Mouse (Mus musculus) intestine, embryonic 14.5 days (tissue): ENCODE results near the gene Stat5a. TPM values are rescaled to one million over a fixed set of nuclear protein-coding genes. Genes with fewer than 3 reads are reported as not detected.

Experiments used
- ATAC-seq: fragments of 200-750 bp; cut with Nextera tagmentation; replicated peaks from 2 replicates; pipeline ENCODE4 v1.8.0; 2017; ENCODE audit warnings: low read depth, moderate number of reproducible peaks, moderate TSS enrichment, moderate library complexity; ENCODE audit not compliant: low FRiP score, low TSS enrichment
- DNase-seq: peaks from one replicate; pipeline ENCODE4 v3.0.0-alpha.2; 2018; ENCODE audit warnings: low spot score
- H3K27ac ChIP-seq: fragments of 300-500 bp; sonication (generic); 2 replicates; pipeline ENCODE4 v1.5.1; 2014; ENCODE audit warnings: low read depth, mild to moderate bottlenecking, control low read depth
- H3K27me3 ChIP-seq: fragments of 300-500 bp; sonication (generic); replicated peaks from 2 replicates; pipeline ENCODE4 v1.6.1; 2014; ENCODE audit warnings: low read length, control low read depth; ENCODE audit not compliant: control insufficient read depth, insufficient read depth
- H3K36me3 ChIP-seq: fragments of 300-500 bp; sonication (generic); 2 replicates; pipeline ENCODE4 v1.6.1; 2014; ENCODE audit warnings: low read length, control low read depth; ENCODE audit not compliant: control insufficient read depth, insufficient read depth
- H3K4me1 ChIP-seq: fragments of 300-500 bp; sonication (generic); replicated peaks from 2 replicates; pipeline ENCODE4 v1.6.1; 2014; ENCODE audit warnings: low read length, control low read depth, mixed read lengths; ENCODE audit not compliant: control insufficient read depth, insufficient read depth
- H3K4me2 ChIP-seq: fragments of 300-500 bp; sonication (generic); 2 replicates; pipeline ENCODE4 v1.6.1; 2014; ENCODE audit warnings: low read length
- H3K4me3 ChIP-seq: fragments of 300-500 bp; sonication (generic); 2 replicates; pipeline ENCODE4 v1.5.1; 2014; ENCODE audit warnings: low read depth, low read length, control low read depth, mixed read lengths
- H3K9ac ChIP-seq: fragments of 300-500 bp; sonication (generic); 2 replicates; pipeline ENCODE4 v1.6.1; 2014; ENCODE audit warnings: mild to moderate bottlenecking, low read length
- H3K9me3 ChIP-seq: fragments of 300-500 bp; sonication (generic); 2 replicates; pipeline ENCODE4 v1.6.1; 2016; ENCODE audit warnings: low read length, control low read depth; ENCODE audit not compliant: control insufficient read depth
- WGBS: fragments of 180-500 bp; shearing (Covaris S2); extraction: QIAGEN DNeasy Blood & Tissue Kit; methylation state at CpG from one replicate; pipeline ENCODE4 v1.1.7; 2014; 5-methylcytosine and 5-hydroxymethylcytosine counted together
- polyA plus RNA-seq: library from polyadenylated mRNA; unstranded; fragments of >200 nt; fragmentation: Nextera tagmentation; extraction: Ambion mirVana; gene quantifications from 2 replicates; pipeline ENCODE4 v1.2.1, GENCODE M21; 2014

The Stat5a gene
- polyA plus RNA-seq, 1 experiment from 2014 or later: 5.5 TPM

- Histone ChIP-seq H3K4me3 (no peak overlapping the region), H3K27ac (no peak overlapping the region), H3K27me3 (no peaks in the 10 kb centered on the region), H3K4me2 (no peak overlapping the region), H3K9me3 (no peaks in the 10 kb centered on the region), H3K36me3 (no peaks in the 10 kb centered on the region), H3K9ac (no peak overlapping the region), H3K4me1 (peaks cover 4% of the 10 kb centered on the region)
- 89% methylated on average over 8 of the region's 8 CpGs for WGBS
- no peak for DNase-seq
- no peak for ATAC-seq
These were observed 40.1 kb upstream of the Stat5a start for GRCm38 (mm10) chr11:100819048-100819447.

DNA sequence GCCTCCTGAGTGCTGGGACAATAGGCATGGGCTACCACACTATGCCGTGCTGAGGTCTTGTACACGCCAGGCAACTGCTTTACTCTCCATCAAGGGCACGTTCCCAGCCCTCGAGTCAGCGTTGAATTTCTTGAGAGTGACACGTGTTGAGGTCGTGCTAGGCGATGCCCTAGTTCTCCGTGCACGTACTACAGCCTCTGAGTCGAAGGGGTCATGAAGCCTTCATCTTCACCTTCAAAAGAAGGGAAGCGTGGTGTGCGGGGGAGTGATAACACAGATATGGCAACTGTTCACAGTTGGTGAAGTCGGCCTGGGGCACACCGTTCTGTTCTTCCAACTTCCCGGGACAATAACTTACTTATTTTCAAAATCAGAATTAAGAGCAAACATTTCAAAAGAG lies 39.5 kb upstream of the Stat5a start:
- H3K4me1 ChIP-seq: peaks cover 4% of the 10 kb centered on the region
- no peaks in the 10 kb centered on the region for H3K36me3 ChIP-seq
- DNase-seq: no peak
- no peak for ATAC-seq
- H3K9me3 ChIP-seq: no peaks in the 10 kb centered on the region
- H3K9ac ChIP-seq: no peak overlapping the region
- H3K4me3 ChIP-seq: no peak overlapping the region
- H3K27me3 ChIP-seq: no peaks in the 10 kb centered on the region
- no peak overlapping the region for H3K4me2 ChIP-seq
- WGBS: 88% methylated on average over 16 of the region's 16 CpGs
- H3K27ac ChIP-seq: no peak overlapping the region

DNA sequence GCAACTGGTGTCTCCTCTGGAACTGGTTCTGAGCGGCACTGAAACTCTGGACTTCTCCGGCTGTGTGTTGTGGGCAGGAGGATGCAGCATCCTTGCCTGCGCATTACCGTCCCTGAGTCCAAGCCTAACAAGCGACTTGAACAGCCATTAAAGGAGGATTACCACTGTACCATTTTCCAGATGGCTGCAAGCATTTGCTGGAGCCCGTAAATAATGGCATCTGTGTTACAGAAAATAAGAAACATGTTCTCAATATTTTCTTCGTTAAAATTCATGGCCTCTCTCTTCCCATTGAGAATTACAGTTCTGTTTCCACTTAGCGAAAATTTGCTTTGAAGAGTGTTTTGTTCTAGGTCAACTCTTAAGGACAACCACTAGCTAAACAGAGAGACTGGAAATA lies 39.1 kb upstream of the Stat5a start:
- 89% methylated on average over 8 of the region's 8 CpGs for WGBS
- Histone ChIP-seq H3K36me3 (no peaks in the 10 kb centered on the region), H3K4me3 (no peak overlapping the region), H3K4me2 (no peak overlapping the region), H3K9ac (no peak overlapping the region), H3K9me3 (no peaks in the 10 kb centered on the region), H3K4me1 (peaks cover 4% of the 10 kb centered on the region; the same call in 1 of the 2 replicates), H3K27me3 (no peaks in the 10 kb centered on the region), H3K27ac (no peak overlapping the region)
- ATAC-seq (no peak), DNase-seq (no peak)

DNA sequence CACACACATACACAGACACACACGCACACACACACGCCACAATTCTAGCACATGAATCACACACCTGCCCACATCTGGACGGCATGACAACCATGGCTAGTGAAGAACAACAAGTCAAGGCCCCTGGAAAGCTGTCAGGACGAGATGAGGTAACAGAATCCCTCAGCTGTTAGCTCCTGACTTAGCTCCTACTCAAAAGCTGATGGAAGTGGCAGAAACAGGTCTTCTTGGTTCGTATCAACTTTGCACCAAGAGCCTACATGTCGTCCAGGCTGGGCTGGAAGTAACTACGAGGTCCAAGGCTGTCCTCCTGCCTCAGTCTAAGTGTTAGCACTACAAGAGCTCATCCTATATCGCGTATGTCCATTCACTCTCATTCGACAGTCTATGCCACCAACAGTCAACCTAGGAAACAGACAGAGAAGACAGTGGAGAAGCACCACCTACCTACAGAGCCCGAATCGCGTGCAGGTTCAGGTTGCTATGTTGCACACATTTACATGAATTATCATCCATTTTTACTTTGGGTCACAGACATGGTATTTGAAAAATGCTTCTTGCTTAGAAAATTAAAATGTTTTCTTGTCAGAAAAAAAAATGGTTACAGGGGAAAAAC lies 37.4 kb upstream of the Stat5a start:
- Histone ChIP-seq H3K36me3 (no peaks in the 10 kb centered on the region), H3K9me3 (no peaks in the 10 kb centered on the region), H3K27me3 (no peaks in the 10 kb centered on the region), H3K9ac (no peak overlapping the region), H3K4me1 (peaks cover 4% of the 10 kb centered on the region; the same call in 1 of the 2 replicates), H3K4me2 (no peak overlapping the region), H3K27ac (no peak overlapping the region), H3K4me3 (no peak overlapping the region)
- ATAC-seq (no peak), DNase-seq (no peak)
- 89% methylated on average over 13 of the region's 13 CpGs for WGBS

DNA sequence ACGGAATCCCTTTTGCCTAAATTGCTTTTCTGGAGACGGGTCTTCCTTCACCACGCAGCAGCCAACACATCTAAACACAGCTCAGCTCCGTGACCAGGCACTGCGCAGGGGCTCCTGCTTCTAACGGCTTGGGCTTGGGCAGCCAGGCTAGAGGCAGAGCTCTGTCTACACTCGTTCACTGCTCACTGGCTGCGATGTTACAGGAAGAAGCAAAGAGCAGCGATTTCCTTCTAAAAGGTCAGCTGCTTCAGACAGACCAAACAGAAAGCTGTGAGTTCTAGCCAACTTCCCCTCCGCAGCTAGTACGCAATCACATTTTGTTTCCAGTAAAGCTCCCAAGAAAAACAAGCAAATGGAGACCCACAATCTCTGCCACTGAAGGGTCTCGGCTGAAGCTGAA lies 36.8 kb upstream of the Stat5a start:
- H3K4me2 ChIP-seq: peak overlapping the region; percentile 3; the same call in 1 of the 2 replicates
- DNase-seq (no peak), ATAC-seq (no peak)
- no peak overlapping the region for H3K9ac ChIP-seq
- H3K36me3 ChIP-seq: no peaks in the 10 kb centered on the region
- 58% methylated on average over 12 of the region's 12 CpGs for WGBS
- no peaks in the 10 kb centered on the region for H3K27me3 ChIP-seq
- H3K4me3 ChIP-seq: no peak overlapping the region
- no peaks in the 10 kb centered on the region; the same call in 1 of the 2 replicates for H3K4me1 ChIP-seq
- H3K9me3 ChIP-seq: no peaks in the 10 kb centered on the region
- H3K27ac ChIP-seq: no peak overlapping the region

GRCm38 (mm10) chr11:100823543-100824313 lies 35.4 kb upstream of the Stat5a start:
- H3K4me3 ChIP-seq: no peak overlapping the region
- H3K36me3 ChIP-seq: no peaks in the 10 kb centered on the region
- ATAC-seq: no peak
- H3K4me1 ChIP-seq: no peaks in the 10 kb centered on the region; the same call in 1 of the 2 replicates
- WGBS: 72% methylated on average over 8 of the region's 8 CpGs
- H3K9me3 ChIP-seq: no peaks in the 10 kb centered on the region
- H3K9ac ChIP-seq: no peak overlapping the region
- H3K27me3 ChIP-seq: no peaks in the 10 kb centered on the region
- no peak overlapping the region for H3K4me2 ChIP-seq
- DNase-seq: no peak
- H3K27ac ChIP-seq: no peak overlapping the region

DNA sequence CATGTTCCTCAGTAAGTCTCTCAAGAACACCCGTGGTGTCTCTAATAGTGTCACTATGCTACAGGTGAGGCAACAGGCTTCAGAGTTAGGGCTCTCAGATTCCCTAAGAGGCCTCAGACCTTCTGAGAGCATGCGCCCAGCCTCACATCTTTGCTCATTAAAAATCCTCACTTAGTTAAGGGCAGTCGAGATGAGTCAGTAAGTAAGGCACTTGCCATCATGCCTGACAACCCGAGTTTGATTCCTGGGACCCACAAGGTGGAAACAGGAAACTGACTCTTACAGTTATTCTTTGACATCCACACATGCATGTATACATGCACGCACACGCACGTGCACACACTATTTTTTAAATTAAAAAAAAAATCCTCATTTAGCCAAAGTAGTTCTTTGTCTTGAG lies 34.7 kb upstream of the Stat5a start:
- ATAC-seq: no peak
- DNase-seq: no peak
- no peak overlapping the region for H3K27ac ChIP-seq
- H3K36me3 ChIP-seq: no peaks in the 10 kb centered on the region
- no peak overlapping the region for H3K4me3 ChIP-seq
- H3K9ac ChIP-seq: no peak overlapping the region
- H3K4me1 ChIP-seq: no peaks in the 10 kb centered on the region; the same call in 1 of the 2 replicates
- H3K4me2 ChIP-seq: no peak overlapping the region
- no peaks in the 10 kb centered on the region for H3K9me3 ChIP-seq
- no peaks in the 10 kb centered on the region for H3K27me3 ChIP-seq
- WGBS: 81% methylated on average over 7 of the region's 7 CpGs

GRCm38 (mm10) chr11:100825451-100825850 lies 33.7 kb upstream of the Stat5a start:
- Histone ChIP-seq H3K27ac (no peak overlapping the region), H3K9ac (no peak overlapping the region), H3K27me3 (no peaks in the 10 kb centered on the region), H3K9me3 (no peaks in the 10 kb centered on the region), H3K4me1 (no peaks in the 10 kb centered on the region; the same call in 1 of the 2 replicates), H3K4me3 (no peak overlapping the region), H3K4me2 (no peak overlapping the region), H3K36me3 (no peaks in the 10 kb centered on the region)
- ATAC-seq: no peak
- WGBS: 84% methylated on average over 9 of the region's 9 CpGs
- no peak for DNase-seq
